Mouse (Mus musculus): ENCODE results near the gene Ninj1. TPM values are rescaled to one million over a fixed set of nuclear protein-coding genes. Genes with fewer than 3 reads are reported as not detected.

The Ninj1 gene
- total and polyA plus RNA-seq, 3 experiments: 30.5 to 69.8 TPM; not detected in 1

GRCm38 (mm10) chr13:49216808-49217561, 29.7 kb downstream of the Ninj1 start:
- peaks cover 0 to 15% of the 10 kb centered on the region in 2 experiments; a peak in 3 of 4 replicates for H3K4me1 ChIP-seq (ENCODE audit: control insufficient read depth in 1 of 2, insufficient read depth in 2 of 2, low read length in 2 of 2)
- H3K79me2 ChIP-seq (ENCODE audit: control insufficient read depth, insufficient read depth, low read length, poor library complexity): no peaks in the 10 kb centered on the region; the same call in 1 of the 2 replicates
- no peak for DNase-seq (ENCODE audit: low read depth, low spot score)
- H3K27me3 ChIP-seq (ENCODE audit: control insufficient read depth in 1 of 2, insufficient read depth in 2 of 2, low read length in 2 of 2): no peaks in the 10 kb centered on the region
- H3K36me3 ChIP-seq (ENCODE audit: control insufficient read depth in 1 of 2, insufficient read depth in 2 of 2, low read length in 2 of 2): peaks cover 0 to 4% of the 10 kb centered on the region in 2 experiments; a peak in 1 of 4 replicates
- H3K9me3 ChIP-seq (replicated peaks; ENCODE audit: insufficient read depth, low read length): no peaks in the 10 kb centered on the region
- H3K27ac ChIP-seq (ENCODE audit: control insufficient read depth, low read depth, low read length): no peak overlapping the region
- peak overlapping the region; percentile 76; the same call in 1 of the 2 replicates for H3K9ac ChIP-seq (ENCODE audit: control insufficient read depth, low read depth, low read length, poor library complexity, severe bottlenecking)
- peak overlapping the region in 1 of 2 experiments; percentile 66; a peak in 2 of 4 replicates for H3K4me3 ChIP-seq (ENCODE audit: control insufficient read depth in 1 of 2, insufficient read depth in 1 of 2, low read depth in 2 of 2, low read length in 2 of 2)
- TF ChIP-seq NELFE (IDR thresholded peaks at IDR 0.05; ENCODE audit: low read depth, low read length): no peak
- no peak for TF ChIP-seq ETS1 (IDR thresholded peaks at IDR 0.05; ENCODE audit: low read depth, low read length)
- no peak for TF ChIP-seq USF1 (IDR thresholded peaks at IDR 0.05; ENCODE audit: low read depth, low read length)
- no peak for TF ChIP-seq GABPA (IDR thresholded peaks at IDR 0.05; ENCODE audit: low read depth, low read length)
- no peak for TF ChIP-seq GATA1 (IDR thresholded peaks at IDR 0.05; ENCODE audit: low read depth, low read length)
- no peak for TF ChIP-seq POLR2AphosphoS2 (IDR thresholded peaks at IDR 0.05; ENCODE audit: low read length)
- TF ChIP-seq TBP (IDR thresholded peaks at IDR 0.05; ENCODE audit: low read depth, low read length): no peak
- no peak for TF ChIP-seq CTCF (IDR thresholded peaks at IDR 0.05 in 2 of 3, conservative IDR thresholded peaks at IDR 0.05 in 1 of 3; ENCODE audit: control insufficient read depth in 1 of 3, insufficient read depth in 1 of 3, low read depth in 2 of 3, low read length in 3 of 3, poor library complexity in 1 of 3, severe bottlenecking in 1 of 3)
- no peak for TF ChIP-seq MEF2A (IDR thresholded peaks at IDR 0.05; ENCODE audit: extremely low read depth, insufficient replicate concordance, low read depth, low read length, poor library complexity, severe bottlenecking)
- TF ChIP-seq POLR2A (IDR thresholded peaks at IDR 0.05; ENCODE audit: control insufficient read depth in 1 of 2, insufficient read depth in 1 of 2, low read depth in 1 of 2, low read length in 2 of 2, poor library complexity in 1 of 2): no peak
- TF ChIP-seq NRF1 (IDR thresholded peaks at IDR 0.05; ENCODE audit: insufficient read depth, low read depth, low read length, poor library complexity, severe bottlenecking): no peak
- no peak for TF ChIP-seq BHLHE40 (IDR thresholded peaks at IDR 0.05; ENCODE audit: borderline replicate concordance, low read depth, low read length)
- TF ChIP-seq ZKSCAN1 (IDR thresholded peaks at IDR 0.05; ENCODE audit: low read depth, low read length): no peak
- TF ChIP-seq MAFK (IDR thresholded peaks at IDR 0.05; ENCODE audit: borderline replicate concordance, low read depth, low read length): no peak

- TF ChIP-seq MYC (IDR thresholded peaks at IDR 0.05; ENCODE audit: low read depth, low read length) (no peak), NELFE (IDR thresholded peaks at IDR 0.05; ENCODE audit: low read depth, low read length) (no peak), UBTF (IDR thresholded peaks at IDR 0.05; ENCODE audit: borderline replicate concordance, insufficient read depth, low read depth, low read length) (no peak), TCF12 (IDR thresholded peaks at IDR 0.05; ENCODE audit: low read depth, low read length) (no peak), HCFC1 (IDR thresholded peaks at IDR 0.05; ENCODE audit: low read depth, low read length) (no peak), ZNF384 (IDR thresholded peaks at IDR 0.05; ENCODE audit: low read depth, low read length) (no peak)
- Histone ChIP-seq H3K4me3 (ENCODE audit: control insufficient read depth in 1 of 2, insufficient read depth in 1 of 2, low read depth in 2 of 2, low read length in 2 of 2) (no peak overlapping the region), H3K4me1 (ENCODE audit: control insufficient read depth in 1 of 2, insufficient read depth in 2 of 2, low read length in 2 of 2) (peaks cover 0 to 15% of the 10 kb centered on the region in 2 experiments; a peak in 3 of 4 replicates), H3K9me3 (replicated peaks; ENCODE audit: insufficient read depth, low read length) (no peaks in the 10 kb centered on the region), H3K27me3 (ENCODE audit: control insufficient read depth in 1 of 2, insufficient read depth in 2 of 2, low read length in 2 of 2) (no peaks in the 10 kb centered on the region), H3K79me2 (ENCODE audit: control insufficient read depth, insufficient read depth, low read length, poor library complexity) (no peaks in the 10 kb centered on the region; the same call in 1 of the 2 replicates), H3K27ac (ENCODE audit: control insufficient read depth, low read depth, low read length) (no peak overlapping the region), H3K9ac (ENCODE audit: control insufficient read depth, low read depth, low read length, poor library complexity, severe bottlenecking) (no peak overlapping the region), H3K36me3 (ENCODE audit: control insufficient read depth in 1 of 2, insufficient read depth in 2 of 2, low read length in 2 of 2) (peaks cover 0 to 4% of the 10 kb centered on the region in 2 experiments; a peak in 1 of 4 replicates)
- DNase-seq (ENCODE audit: low read depth, low spot score): no peak
Measured at GRCm38 (mm10) chr13:49218651-49219050, 31.4 kb downstream of the Ninj1 start.

All from MEL (cell line).